Mouse (Mus musculus): ENCODE data around the gene Tns1.

- no peak for TF ChIP-seq GATA1 (IDR thresholded peaks at IDR 0.05; ENCODE audit: borderline replicate concordance, low read length)
- TF ChIP-seq FLI1 (IDR thresholded peaks at IDR 0.05; ENCODE audit: low read length) = no peak
These were observed 12.6 kb downstream of the Tns1 start for GRCm38 (mm10) chr1:74111696-74112030.

All from megakaryocyte, embryonic 14.5 days (primary cell).